Mouse (Mus musculus) retina, postnatal 7 days (tissue): ENCODE data around the gene Gsdma3.
"Not testable (repeated sequence)": the region's sequence is repeated elsewhere in the genome, so short reads cannot be mapped to it uniquely, and the experiment has no call there.

Experiments
- DNase-seq: peaks from one replicate; pipeline ENCODE4 v3.0.0-alpha.2; 2012; ENCODE audit warnings: low read depth, low spot score

Gene Gsdma3

DNA sequence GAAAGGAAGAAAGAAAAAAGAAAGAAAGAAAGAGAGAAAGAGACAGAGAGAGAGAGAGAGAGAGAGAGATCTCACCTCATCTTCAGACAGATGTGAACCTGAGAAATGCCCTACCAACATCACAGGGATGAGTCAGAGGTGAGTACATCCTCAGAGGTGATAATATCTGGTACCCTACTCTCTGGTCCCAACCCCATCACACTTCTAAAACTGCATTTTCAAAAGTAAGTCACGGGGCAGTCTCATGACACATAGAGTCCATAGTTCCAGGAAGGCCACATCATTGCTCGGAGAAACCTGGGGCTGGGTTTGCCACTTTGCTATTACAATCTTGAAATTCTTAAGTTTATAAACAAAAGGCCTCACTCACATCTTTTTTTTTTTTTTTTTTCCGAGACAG is 30.2 kb upstream of the Gsdma3 start:
- DNase-seq, result no peak

DNA sequence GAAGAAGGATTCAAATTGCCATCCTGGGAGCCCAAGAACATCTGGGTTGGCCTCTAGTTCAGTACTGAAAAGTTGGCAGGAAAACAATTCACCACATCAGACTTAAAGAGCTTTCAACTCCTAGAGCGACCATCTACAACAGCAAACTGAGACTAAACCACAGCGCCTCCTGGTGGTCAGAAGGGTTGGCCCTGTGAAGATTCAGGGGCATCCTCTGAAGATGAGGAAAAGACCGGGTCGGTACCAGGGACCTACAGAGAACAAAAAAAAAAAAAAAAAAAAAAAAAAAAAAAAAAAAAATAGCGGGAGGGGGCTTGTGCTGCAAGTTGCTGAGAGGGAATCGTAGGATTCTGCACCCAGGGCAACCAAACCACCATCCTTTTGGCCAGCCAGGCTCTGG is 28.8 kb upstream of the Gsdma3 start:
- DNase-seq, result peak; percentile 71

DNA sequence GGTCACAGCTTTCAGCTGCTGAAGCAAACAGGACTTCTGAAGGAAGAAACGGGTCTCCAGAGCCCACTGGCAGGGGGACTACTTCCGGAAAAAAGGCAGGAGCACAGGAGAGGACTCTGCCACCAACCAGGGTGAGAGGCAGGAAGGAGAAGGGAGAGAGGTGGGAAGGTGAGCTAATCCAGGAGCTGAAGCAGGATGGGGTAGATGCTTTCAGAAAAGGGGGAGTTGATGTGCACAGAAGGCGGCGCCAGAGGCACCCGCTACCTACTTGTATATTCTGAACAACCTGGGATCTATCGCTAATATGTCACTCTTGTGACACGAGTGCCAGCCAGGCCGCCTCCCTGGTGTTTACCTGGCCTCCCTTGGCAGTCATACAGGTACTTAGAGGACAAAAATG is 28.2 kb upstream of the Gsdma3 start, which contains the start of gene Lrrc3c:
Gene Lrrc3c (plus strand): TSS at position 301 of the 400 bp plus-strand sequence.
- DNase-seq, result no peak

DNA sequence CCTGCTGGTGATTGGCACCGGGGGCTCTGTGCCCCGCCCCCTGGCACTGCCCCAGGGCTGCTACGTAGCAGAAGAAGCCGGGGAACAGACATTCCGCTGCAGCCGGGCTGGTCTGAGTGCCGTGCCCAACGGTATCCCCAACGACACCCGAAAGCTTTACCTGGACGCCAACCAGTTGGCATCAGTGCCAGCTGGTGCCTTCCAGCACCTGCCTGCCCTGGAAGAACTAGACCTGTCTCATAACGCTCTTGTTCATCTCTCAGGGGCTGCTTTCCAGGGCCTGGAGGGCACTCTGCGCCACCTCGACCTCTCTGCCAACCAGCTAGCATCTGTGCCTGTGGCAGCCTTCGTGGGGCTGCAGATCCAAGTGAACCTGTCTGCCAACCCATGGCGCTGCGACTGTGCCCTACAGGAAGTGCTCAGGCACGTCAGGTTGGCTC is 27.3 kb upstream of the Gsdma3 start:
- no peak for DNase-seq

DNA sequence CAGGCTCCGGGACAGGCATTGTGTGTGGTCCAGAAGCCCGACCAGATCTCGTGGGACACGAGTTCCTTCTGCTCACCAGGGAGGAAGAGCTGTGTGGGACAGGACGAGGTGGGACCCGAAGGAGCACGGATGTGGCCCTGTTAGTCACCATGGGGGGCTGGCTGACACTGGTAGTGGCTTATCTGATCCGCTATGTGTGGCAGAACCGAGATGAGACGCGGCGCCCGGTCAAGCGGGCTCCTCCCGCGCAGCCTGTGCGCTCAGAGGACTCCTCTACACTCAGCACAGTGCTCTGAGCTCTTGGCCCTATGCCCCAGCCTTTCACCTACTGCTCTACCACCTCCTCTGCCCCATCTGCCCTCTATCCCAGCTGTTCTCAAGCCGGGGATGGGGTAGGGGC is 26.9 kb upstream of the Gsdma3 start:
- no peak for DNase-seq

DNA sequence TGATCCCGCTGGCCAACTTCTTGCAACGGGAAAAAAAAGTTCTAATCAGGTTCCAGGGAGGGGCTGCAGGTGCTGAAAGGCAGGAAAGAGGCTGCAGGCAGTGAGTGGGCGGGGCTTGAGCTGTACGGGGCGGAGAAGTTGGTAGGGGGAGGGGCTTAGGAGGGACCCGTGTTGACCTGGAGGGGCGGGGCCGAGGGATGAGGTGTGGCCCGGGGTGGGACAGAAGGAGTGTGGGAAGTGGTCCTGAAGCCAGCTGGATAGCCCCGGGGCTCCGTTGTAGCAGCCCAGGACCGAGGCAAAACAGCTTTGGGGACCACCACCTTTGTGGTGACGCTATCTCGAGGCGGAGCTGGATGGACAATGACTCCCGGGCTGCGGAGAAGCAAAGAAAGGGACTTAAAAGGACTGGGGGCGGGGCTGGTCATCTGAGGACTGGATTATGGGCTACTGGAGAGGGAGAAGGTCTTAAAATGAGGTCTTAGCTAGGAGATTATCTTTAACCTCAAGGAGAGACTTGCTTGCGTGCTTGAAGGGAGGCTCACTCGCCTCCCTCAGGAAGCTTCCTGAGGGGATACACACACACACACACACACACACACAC is 24.0 kb upstream of the Gsdma3 start:
- DNase-seq, result peak; percentile 63

DNA sequence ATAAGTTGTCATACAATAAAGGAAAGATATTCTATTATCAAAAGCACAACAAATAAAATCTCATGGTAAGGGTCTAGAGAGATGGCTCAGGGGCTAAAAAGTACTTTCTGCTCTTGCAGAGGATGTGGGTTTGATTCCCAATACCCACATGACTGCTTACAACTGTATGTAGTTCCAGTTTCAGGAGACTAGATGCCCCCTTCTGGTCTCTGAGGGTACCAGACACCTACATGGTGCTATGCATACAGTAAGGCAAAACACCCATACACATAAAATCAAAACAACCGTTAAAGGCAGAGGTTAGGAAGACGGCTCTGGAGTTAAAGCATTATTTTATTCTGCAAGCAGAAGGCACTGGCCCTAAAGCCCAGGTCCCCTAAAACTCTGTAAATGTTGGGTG is 22.2 kb upstream of the Gsdma3 start:
- DNase-seq, result no peak

DNA sequence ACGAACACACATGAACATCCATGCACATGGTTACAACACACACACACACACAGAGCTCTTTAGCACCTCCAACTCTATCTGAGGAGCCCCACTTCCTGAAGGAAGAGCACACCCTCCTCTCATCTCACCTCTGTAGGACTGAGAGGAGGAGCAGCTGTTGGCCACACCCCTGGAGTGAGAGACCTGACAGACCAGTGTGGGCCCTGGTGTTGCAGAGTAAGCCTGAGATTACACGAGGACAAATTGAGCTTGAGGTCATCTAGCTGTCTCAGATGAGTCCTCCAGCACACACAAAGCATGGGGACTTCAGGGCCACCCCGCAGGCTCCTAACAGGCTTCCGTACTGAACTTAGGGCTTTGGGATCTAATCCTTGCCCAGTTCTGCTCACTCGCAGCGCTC is 21.2 kb upstream of the Gsdma3 start:
- DNase-seq, result not testable (repeated sequence)

DNA sequence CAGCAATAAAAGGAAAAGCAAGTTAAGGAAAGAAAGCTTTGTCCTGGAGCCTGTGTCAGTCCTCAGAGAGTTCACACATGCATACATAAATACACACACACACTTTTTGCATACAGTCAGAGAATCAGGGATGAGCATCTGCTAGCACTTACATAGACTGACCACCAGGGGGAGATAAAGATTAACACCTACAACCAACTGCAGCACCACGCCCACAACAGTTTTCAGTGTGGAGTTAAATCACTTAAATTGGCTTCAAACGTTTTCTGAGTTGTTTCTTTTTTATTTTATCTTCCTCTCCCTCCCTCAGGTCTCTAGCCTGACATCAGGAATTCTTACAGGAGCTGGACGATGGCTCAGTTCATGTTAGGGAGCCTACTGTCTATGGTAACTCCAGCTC is 19.4 kb upstream of the Gsdma3 start:
- no peak for DNase-seq

DNA sequence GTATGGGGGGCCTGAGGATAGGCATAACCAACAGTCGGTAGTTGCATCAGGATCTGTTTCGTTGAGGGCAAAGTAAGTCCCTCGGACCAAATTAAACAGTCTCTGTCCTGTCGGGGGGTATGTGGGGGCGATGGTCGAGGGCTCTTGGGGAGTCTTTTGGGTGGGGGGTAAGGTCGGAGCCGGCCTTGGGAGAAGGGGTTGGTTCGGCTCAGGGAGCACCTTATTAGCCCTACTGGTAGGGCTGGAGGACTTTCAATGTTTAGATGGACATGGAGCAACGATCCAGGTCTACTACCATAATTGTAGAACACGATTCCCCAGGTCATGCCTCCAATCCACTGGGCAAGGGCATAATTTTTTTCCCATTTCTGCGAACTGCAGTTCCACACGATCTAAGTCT is 5.4 kb upstream of the Gsdma3 start:
- DNase-seq, result no peak

DNA sequence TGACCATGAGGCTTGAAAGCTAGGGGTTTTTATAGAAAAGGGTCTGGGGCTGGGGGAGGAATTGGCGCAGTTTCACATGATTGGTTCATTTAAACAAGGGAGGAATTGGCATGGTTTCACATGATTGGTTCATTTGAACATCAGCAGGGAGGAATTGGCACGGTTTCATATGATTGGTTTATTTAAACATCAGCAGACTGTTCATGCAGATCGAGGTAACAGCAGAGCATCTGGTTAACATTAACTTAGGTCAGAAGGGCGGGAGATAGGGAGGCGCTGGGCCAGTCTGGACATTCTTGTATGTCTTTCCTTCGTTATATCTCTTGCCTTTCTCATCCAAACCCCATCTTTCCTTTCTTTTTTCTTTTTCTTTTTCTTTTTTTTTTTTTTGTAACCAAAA is 2.2 kb upstream of the Gsdma3 start:
- DNase-seq, result not testable (repeated sequence)

DNA sequence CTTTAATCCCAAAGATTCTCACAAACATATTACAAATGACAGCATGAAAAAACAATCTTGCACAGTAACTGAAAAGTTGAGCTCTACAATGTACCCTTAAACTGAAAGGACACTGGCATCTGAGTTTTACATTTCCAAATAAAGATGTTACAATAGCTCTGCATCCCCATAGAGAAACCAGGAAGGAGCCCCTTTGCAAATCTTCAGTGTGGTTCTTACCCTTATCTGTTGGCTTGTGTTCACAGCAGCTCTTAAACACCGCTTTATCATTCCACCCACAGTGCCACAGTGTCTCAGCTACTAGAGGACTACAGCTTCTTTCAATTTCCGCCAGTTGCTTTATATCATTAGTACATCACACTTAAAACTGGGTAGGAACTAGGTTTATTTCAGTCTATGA is 1.8 kb upstream of the Gsdma3 start:
- not testable (repeated sequence) for DNase-seq

DNA sequence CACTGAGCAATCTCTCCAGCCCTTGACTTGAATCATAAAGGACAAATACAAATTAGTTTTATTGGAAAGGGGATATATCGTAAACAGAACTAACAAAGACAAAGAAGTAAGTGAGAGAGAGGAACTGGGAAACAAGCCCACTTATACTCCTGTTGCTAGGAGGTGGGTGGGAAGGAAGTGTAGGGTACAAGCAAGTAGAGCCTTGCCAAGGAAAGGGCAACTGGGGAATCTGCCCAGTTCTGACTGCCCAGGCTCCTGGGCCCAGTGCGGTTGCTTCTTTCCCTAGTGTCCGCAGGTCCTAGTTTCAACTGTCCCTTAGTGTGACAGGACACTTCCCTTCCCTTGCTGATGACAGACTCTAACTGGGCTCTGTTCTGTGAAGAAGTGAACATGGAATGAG is 2.5 kb downstream of the Gsdma3 start:
- DNase-seq, result no peak

DNA sequence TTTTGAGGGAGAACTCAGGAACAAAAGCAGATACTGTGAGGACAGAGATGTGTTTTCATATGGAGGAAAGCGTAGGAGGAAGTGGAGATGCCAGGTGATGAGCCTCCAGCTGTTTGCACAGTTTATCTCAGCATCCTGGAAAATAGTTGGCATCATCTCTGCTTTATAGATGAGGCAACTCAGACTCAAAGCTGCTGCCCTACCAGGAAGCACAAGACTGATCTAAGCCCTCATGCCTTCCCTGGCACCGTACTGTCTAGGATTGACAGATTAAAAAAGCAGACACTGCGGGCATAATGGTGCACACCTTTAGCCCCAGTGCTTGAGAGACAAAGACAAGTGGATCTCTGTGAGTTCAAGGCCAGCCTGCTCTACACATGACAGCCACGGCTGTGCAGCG is 4.5 kb downstream of the Gsdma3 start:
- no peak for DNase-seq

DNA sequence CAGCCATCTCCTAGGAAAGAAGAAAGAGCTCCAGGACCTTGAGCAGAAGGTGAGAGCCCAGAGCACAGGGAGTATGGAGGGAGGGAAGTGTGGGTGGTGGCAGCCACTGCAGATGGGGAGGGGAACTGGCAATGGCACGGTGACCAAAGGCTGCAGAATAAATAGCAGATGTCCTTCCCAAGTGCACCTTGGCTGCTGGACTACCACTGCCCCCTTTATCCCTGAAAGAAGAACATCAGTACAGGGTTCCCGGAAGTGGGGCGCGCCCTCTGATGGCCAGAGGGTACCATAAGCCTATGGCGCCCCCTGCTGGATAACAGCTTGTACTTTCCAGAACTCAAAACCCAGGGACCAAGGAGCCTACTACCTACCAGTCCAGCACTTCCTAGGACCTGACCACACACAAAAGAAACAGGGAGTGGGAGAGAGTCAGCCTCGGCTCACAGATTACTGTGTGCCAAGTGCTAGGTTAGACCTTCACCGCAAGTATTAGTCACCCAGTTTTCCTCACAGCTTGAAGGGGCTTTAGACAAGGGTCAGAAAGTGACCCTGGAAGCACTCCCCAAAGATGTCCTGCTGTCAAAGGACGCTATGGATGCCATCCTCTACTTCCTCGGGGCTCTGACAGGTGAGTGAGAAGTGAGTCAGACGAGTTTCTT is 9.3 kb downstream of the Gsdma3 start:
- DNase-seq, result peak; percentile 21

DNA sequence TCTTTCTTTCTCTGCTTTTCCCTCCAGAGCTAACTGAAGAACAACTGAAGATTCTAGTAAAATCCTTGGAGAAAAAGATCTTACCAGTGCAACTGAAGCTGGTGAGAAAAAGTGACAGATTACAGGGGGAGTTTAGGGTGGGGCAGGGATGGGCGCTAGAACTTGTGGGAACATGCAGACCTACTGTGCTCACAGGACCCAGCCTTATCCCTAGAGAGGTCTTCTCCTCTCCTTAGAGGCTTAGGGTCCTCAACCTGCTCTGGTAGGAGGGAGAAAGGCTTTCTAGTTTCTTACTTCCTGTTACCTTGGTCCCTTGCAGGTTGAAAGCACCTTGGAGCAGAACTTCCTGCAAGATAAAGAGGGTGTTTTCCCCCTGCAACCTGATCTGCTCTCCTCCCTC is 11.3 kb downstream of the Gsdma3 start:
- DNase-seq, result no peak

DNA sequence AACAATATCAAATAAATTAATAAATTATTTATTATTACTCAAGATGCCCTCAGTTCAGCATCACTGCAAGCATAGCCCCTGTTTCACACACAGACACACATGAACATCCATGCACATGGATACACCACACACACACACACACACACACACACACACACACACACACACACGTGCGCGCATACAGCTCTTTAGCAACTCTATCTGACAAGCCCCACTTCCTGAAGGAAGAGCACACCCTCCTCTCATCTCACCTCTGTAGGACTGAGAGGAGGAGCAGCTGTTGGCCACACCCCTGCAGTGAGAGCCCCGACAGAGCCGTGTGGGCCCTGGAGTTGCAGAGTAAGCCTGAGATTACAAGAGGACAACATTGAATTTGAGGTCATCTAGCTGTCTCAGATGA is 13.9 kb downstream of the Gsdma3 start:
- no peak for DNase-seq

DNA sequence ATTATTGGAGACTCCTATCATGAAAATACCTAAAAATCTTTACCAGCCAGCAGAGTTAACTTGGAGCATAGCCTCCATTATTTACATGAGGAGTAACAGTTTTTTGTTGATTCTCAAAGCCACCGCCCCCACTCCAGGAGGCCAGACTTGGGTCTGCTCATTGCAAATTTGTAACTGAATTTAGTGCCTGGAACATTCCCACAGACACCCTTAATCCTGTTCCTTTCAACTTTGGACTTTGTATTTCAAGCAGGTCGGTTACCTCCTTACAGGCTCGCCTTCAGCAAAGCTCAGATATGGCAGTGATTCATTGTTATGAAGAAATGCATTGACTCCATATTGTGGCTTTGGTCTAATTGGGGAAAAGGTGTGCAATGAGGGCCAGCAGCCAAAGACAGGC is 18.6 kb downstream of the Gsdma3 start:
- no peak for DNase-seq

DNA sequence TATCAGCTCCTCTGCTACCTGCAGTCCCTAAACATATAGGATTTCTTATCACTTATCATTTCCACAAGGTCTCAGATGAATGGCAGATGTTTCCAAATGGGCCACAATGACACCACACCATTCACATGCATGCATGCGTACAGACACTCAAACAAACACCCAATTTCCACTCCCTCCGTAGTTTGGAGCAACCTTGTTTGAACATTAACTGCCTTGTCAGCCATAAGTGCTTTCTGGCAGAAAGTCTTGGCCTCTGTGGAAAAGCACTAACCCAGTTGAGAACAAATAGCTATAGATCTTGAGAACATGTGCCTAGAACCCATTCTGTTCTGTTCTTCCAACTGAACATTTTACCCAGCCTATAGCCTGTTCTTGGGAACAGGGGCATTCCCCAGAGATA is 19.8 kb downstream of the Gsdma3 start:
- no peak for DNase-seq

DNA sequence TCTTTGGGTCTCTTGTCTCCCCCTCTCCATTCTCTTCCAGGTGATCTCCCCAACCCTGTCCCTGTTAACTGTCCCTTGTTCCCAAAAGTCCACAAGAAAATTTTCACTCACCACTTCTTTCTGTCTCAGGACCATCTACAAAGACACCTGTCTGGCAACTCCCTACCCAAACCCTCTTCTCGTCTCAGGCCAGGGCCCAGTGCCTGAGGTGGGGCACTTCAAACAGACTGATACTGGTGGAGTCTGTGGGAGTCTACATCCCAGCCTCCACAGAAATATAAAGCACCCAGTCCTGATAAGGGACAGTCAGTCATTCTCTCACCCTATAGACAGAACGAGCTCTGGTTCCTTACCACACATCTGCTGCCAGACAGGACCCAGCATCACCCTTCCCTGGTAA is 20.3 kb downstream of the Gsdma3 start, which contains the start of gene Gsdma2:
Gene Gsdma2 (plus strand): TSS at position 301 of the 400 bp plus-strand sequence.
- no peak for DNase-seq

DNA sequence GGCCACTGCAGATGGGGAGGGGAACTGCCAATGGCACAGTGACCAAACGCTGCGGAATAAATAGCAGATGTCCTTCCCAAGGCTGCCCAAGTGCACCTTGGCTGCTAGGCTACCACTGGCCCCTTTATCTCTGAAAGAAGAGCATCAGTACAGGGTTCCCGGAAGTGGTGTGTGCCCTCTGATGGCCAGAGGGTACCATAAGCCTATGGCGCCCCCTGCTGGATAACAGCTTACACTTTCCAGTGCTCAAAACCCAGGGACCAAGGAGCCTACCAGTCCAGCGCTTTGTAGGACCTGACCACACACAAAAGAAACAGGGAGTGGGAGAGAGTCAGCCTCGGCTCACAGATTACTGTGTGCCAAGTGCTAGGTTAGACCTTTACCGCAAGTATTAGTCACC is 28.9 kb downstream of the Gsdma3 start:
- peak; percentile 40 for DNase-seq

DNA sequence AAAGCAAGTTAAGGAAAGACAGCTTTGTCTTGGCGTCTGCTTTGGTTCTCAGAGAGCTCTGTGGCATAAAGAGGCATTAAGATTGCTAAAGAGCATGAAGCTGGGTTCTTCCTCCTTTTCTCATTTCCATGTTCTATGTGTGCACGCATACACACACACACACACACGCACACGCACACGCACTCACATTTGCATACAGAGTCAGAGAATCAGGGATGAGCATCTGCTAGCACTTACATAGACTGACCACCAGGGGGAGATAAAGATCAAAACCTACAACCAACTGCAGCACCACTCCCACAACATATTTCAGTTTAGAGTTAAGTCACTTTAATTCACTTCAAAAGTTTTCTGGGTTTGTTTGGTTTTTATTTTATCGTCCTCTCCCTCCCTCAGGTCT is 34.4 kb downstream of the Gsdma3 start:
- DNase-seq, result peak; percentile 42

DNA sequence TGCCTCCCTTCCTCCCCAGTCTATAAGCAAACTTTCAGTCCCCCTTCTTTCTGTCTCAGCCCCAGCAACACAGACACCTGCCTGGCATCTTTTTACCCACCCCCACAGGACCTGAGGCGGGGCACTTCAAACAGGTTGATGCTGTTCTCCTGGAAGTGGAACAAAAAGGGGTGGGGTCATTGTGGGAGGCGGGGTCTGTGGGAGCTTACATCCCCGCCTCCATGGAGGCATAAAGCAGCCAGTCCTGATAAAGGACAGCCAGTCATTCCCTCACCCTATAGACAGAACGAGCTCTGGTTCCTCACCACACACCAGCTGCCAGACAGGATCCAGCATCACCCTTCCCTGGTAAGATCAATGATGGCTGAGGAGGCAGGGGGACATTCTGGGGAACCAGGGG is 37.9 kb downstream of the Gsdma3 start, which contains the start of gene Gsdma:
Gene Gsdma (plus strand): TSS at position 261 of the 400 bp plus-strand sequence.
- no peak for DNase-seq
